Mouse (Mus musculus): ENCODE data around the gene Cd63. TPM values are rescaled to one million over a fixed set of nuclear protein-coding genes. Genes with fewer than 3 reads are reported as not detected.

Cd63 gene
- polyA plus RNA-seq, 1 experiment = 79.5 TPM

- H3K4me3 ChIP-seq (ENCODE audit: insufficient read depth, low read length) = no peak overlapping the region
- H3K27ac ChIP-seq (ENCODE audit: insufficient read depth, low read length) = no peak overlapping the region
- TF ChIP-seq CTCF (IDR thresholded peaks at IDR 0.05; ENCODE audit: extremely low read depth, insufficient read depth, low read length) (no peak), POLR2A (IDR thresholded peaks at IDR 0.05; ENCODE audit: extremely low read depth, insufficient read depth, low read length) (no peak)
- no peaks in the 10 kb centered on the region; the same call in 1 of the 2 replicates for H3K4me1 ChIP-seq (ENCODE audit: control insufficient read depth, insufficient read depth, low read length)
Observed at GRCm38 (mm10) chr10:128950208-128950887, 49.6 kb downstream of the Cd63 start.

GRCm38 (mm10) chr10:128958340-128958739 is 57.6 kb downstream of the Cd63 start:
- Histone ChIP-seq H3K4me3 (ENCODE audit: insufficient read depth, low read length) (no peak overlapping the region), H3K4me1 (ENCODE audit: control insufficient read depth, insufficient read depth, low read length) (no peaks in the 10 kb centered on the region), H3K27ac (ENCODE audit: insufficient read depth, low read length) (no peak overlapping the region)
- TF ChIP-seq CTCF (IDR thresholded peaks at IDR 0.05; ENCODE audit: extremely low read depth, insufficient read depth, low read length) = no peak
- TF ChIP-seq POLR2A (IDR thresholded peaks at IDR 0.05; ENCODE audit: extremely low read depth, insufficient read depth, low read length) = no peak

GRCm38 (mm10) chr10:128960142-128960541 is 59.4 kb downstream of the Cd63 start:
- TF ChIP-seq CTCF (IDR thresholded peaks at IDR 0.05; ENCODE audit: extremely low read depth, insufficient read depth, low read length) (no peak), POLR2A (IDR thresholded peaks at IDR 0.05; ENCODE audit: extremely low read depth, insufficient read depth, low read length) (no peak)
- Histone ChIP-seq H3K27ac (ENCODE audit: insufficient read depth, low read length) (no peak overlapping the region), H3K4me3 (ENCODE audit: insufficient read depth, low read length) (no peak overlapping the region), H3K4me1 (ENCODE audit: control insufficient read depth, insufficient read depth, low read length) (no peaks in the 10 kb centered on the region)

GRCm38 (mm10) chr10:128960590-128961584 is 60.1 kb downstream of the Cd63 start, which contains the start of gene Mettl7b:
TSS of gene Mettl7b (minus strand) at chr10:128960988.
- TF ChIP-seq CTCF (IDR thresholded peaks at IDR 0.05; ENCODE audit: extremely low read depth, insufficient read depth, low read length) = no peak
- TF ChIP-seq POLR2A (IDR thresholded peaks at IDR 0.05; ENCODE audit: extremely low read depth, insufficient read depth, low read length) = no peak
- Histone ChIP-seq H3K27ac (ENCODE audit: insufficient read depth, low read length) (no peak within 1 kb of the TSS), H3K4me1 (ENCODE audit: control insufficient read depth, insufficient read depth, low read length) (no peaks in the 10 kb centered on the region), H3K4me3 (ENCODE audit: insufficient read depth, low read length) (no peak within 1 kb of the TSS)

Other genes with a start within 250 kb of the Cd63 start
- gene Suox, start 226.9 kb upstream of the Cd63 start, polyA plus RNA-seq (2012; rRNA removed) = 11.3 and 12.1 TPM in 2 replicates
- gene Rab5b, start 204.7 kb upstream of the Cd63 start, polyA plus RNA-seq (2012; rRNA removed) = 120 and 125 TPM in 2 replicates
- gene Pmel, start 196.8 kb upstream of the Cd63 start, polyA plus RNA-seq (2012; rRNA removed) = 0.61 and 0.66 TPM in 2 replicates
- 4.5 and 4.6 TPM in 2 replicates for gene Cdk2, start 196.0 kb upstream of the Cd63 start, polyA plus RNA-seq (2012; rRNA removed)
- gene Dgka, start 156.1 kb upstream of the Cd63 start, polyA plus RNA-seq (2012; rRNA removed) = 13.2 and 15.5 TPM in 2 replicates
- 39.4 and 41.1 TPM in 2 replicates for gene Pym1, start 153.1 kb upstream of the Cd63 start, polyA plus RNA-seq (2012; rRNA removed)
- gene Mmp19, start 110.1 kb upstream of the Cd63 start, polyA plus RNA-seq (2012; rRNA removed) = 0.38 and 0.57 TPM in 2 replicates
- 23.0 and 23.9 TPM in 2 replicates for gene Dnajc14, start 96.9 kb upstream of the Cd63 start, polyA plus RNA-seq (2012; rRNA removed)
- 12.7 and 13.8 TPM in 2 replicates for gene Tmem198b, start 96.6 kb upstream of the Cd63 start, polyA plus RNA-seq (2012; rRNA removed)
- gene Sarnp, start 83.7 kb upstream of the Cd63 start, polyA plus RNA-seq (2012; rRNA removed) = 50.1 and 53.4 TPM in 2 replicates
- gene Ormdl2, start 79.3 kb upstream of the Cd63 start, polyA plus RNA-seq (2012; rRNA removed) = 18.3 and 20.3 TPM in 2 replicates
- gene Gdf11, start 9.3 kb upstream of the Cd63 start, polyA plus RNA-seq (2012; rRNA removed) = 7.2 TPM in 2 replicates
- 12.7 and 13.0 TPM in 2 replicates for gene Rdh5, start 21.9 kb downstream of the Cd63 start, polyA plus RNA-seq (2012; rRNA removed)
- 221 and 224 TPM in 2 replicates for gene Bloc1s1, start 23.0 kb downstream of the Cd63 start, polyA plus RNA-seq (2012; rRNA removed)
- gene Itga7, start 32.8 kb downstream of the Cd63 start, polyA plus RNA-seq (2012; rRNA removed) = 24.3 and 24.9 TPM in 2 replicates
- gene Mettl7b, start 60.0 kb downstream of the Cd63 start, polyA plus RNA-seq (2012; rRNA removed) = not detected in 2 replicates
- gene Olfr9, start 88.4 kb downstream of the Cd63 start, polyA plus RNA-seq (2012; rRNA removed) = not detected in 2 replicates
- gene Olfr763, start 109.8 kb downstream of the Cd63 start, polyA plus RNA-seq (2012; rRNA removed) = not detected in 2 replicates
- not detected in 2 replicates for gene Olfr764-ps1, start 138.9 kb downstream of the Cd63 start, polyA plus RNA-seq (2012; rRNA removed)
- gene Olfr765, start 149.0 kb downstream of the Cd63 start, polyA plus RNA-seq (2012; rRNA removed) = not detected in 2 replicates
- gene Olfr766-ps1, start 168.0 kb downstream of the Cd63 start, polyA plus RNA-seq (2012; rRNA removed) = not detected in 2 replicates
- not detected in 2 replicates for gene Olfr767, start 181.9 kb downstream of the Cd63 start, polyA plus RNA-seq (2012; rRNA removed)
- not detected in 2 replicates for gene Olfr768, start 198.4 kb downstream of the Cd63 start, polyA plus RNA-seq (2012; rRNA removed)
- not detected in 2 replicates for gene Olfr769, start 216.9 kb downstream of the Cd63 start, polyA plus RNA-seq (2012; rRNA removed)
- not detected in 2 replicates for gene Olfr770, start 238.0 kb downstream of the Cd63 start, polyA plus RNA-seq (2012; rRNA removed)

All from cortical plate, adult 2 months (tissue).